Mouse (Mus musculus): ENCODE results near the gene Gipc3. TPM values are rescaled to one million over a fixed set of nuclear protein-coding genes. Genes with fewer than 3 reads are reported as not detected.

Gene Gipc3
- polyA plus RNA-seq, 3 experiments from 2014 or later: 0.12 TPM; not detected in 2

DNA sequence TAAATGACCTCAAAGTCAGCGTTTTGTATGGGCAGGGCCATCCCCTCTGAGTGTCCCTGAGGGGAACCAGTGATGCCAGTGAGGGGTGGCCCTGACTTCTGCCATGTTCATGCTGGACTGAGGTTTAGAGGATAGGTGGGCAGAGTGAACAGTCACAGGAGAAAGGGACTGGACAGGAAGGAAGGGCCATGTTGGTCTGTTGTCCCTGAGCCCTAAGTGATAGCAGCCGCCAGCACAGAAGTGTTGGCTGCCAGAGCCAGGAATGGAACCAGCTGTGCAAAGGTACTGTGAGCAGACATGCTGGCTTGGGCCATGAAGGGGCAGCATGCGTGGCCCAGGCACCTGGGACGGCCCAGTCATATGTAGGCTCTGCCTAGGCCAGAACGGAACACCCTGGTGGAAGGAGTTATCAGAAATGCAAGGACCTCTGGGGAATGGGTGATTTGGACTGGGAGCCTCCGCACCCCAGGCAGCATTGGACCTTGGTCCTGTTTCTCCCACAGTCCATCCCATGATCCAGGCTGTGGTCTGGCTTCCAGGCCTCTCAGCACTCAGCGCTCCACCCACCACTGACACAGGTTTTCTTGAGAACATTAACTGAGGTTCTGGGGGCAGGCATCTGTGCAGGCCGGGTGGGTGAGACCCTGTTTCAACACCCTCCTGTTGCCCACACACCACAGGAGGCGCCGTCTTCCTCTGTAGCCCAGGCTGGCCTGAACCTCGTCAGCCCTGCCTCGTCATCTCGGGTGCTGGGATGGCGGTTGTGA lies 43.3 kb downstream of the Gipc3 start:
- ATAC-seq: no peak

DNA sequence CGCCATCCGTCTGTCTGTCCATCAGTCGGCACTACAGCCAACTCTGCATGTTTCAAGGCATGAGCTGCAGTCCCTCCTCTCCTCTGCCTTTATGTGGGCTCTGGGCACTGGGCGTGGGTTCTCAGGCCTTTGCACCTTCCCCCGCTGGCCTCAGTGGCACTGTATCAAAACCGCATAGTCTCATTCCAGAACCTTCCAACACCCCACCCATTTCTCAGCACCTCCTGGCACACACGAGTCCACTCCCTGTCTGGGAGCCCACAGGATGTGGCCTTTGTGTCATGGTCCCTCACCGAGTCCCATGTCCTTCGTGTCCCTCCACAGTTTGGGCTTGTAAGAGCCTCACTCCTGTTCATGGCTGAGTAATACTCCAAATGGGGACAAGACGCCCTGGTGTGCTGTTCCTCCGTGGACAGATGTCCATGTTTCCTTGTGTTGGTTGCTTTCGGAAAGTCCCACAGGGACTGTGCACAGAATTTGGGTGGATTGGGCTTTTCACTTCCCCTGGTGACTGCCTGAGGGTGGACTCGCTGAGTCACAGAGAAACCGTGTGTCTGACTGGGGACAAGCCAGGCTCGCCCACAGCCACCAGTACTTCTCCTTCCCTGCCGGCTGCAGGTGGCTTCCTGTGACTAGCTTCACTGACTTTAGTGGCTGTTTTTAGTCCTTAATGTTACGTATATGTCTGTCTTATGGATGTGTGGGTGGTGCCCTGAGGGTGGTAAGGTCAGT lies 44.5 kb downstream of the Gipc3 start:
- ATAC-seq: peak; percentile 58

DNA sequence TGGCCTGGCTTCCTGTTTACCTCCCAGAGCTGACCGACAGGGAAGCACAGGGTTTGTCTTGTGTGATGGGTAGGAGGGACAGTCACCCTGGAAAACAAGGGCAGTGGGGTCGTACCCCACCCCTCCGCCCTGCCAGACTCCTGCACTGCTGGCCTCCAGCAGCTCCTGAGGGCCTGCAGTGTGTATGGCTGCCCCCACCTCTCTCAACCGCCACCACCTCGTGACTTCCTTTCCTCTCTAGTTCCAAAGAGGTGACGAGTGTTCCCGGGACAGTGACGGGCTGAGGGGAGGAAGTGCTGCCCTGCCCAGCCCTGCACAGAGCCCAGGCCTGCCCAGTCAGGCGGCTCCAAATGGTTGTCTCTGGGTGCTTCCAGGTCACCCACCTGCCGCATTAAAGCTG lies 45.2 kb downstream of the Gipc3 start:
- ATAC-seq: peak; percentile 70

DNA sequence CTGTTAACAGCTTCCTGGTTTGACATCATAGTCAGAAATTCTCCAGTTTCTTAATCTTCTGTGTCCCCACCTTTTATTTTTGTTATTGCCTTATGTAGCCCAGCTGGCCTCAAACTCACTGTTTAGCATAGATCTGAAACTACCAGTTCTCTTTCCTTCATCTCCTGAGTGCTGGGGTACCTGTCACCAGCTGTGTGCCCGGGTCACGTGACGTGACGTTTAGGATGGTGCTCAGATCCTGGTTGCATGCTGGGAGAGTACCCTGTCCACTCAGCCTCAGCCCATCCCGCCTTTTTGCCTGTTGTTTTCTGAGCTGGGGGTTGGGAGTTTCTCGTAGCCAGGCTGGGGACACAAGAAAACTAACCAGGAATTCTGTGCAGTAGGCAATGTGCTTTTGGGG lies 45.8 kb downstream of the Gipc3 start:
- ATAC-seq: no peak

DNA sequence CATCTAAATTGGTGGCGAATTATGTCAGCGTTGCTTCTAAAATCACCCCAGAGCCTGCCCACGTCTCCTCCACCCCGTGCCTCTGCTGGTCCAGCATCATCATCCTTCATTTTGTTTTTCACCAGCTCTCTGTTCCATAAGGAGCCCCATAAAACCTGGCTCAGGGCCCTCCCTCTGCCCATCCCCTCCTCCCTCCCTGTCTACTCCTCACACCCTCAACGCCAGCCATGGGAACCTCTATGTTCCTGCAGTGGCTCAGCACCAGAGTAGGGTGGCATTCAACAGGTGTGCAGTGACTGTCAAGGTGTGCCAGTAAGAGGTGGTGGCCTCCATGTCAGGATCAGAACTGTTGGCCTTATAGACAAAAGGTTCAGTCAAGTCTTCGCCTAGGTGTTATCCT lies 47.9 kb downstream of the Gipc3 start:
- no peak for ATAC-seq

DNA sequence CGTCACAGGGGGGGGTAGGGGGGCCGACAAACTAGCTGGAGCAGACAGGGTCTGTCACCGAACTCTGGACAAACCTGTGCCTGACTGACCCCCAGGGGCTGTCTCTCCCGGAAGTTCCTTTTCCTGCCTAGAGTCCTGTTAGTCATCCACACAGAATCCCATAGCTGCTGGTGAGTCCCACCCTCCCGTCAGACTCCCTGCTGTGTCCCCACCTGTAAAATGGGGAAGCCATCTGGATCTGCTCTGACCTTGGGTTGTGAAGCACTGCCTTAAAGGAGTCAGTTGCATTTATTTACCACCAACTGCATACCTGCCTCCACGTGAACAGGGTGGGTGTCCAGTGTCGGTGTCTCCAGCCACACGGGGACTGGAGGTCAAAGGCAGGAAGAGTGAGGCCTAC lies 48.6 kb downstream of the Gipc3 start:
- no peak for ATAC-seq

DNA sequence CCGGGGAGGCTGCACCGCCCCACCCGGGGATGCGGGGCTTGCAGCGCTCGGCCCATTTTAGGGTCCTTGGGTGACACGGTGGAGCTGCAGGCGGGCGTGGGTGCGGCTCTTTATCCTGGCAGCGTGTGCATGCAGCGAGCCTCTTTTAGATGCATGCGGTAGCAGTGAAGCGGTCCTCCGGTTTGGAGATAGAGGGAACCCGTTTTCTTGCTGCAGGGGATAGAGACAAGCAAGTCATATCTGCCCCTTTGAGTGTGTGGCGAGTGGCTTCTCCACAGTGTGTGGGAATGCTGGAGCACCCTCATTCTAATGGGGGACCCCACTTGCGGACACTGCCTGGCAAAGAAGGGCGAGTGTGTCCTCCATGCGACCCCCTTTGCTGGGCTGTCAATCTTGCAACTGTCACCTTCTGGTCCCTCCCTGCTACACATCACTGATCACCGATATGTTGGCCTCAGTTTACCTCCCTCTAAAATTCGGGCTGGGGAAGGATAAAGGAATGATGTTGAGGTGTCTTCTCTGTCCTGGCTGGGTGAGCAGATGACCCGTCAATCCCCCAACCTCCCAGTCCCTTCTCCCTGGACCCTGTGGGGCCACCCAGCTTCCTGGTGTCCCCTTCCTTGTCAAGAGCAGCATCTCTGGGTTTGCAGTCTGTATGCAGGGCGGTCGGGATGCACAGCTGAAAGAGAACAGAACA lies 49.6 kb downstream of the Gipc3 start:
- no peak for ATAC-seq

DNA sequence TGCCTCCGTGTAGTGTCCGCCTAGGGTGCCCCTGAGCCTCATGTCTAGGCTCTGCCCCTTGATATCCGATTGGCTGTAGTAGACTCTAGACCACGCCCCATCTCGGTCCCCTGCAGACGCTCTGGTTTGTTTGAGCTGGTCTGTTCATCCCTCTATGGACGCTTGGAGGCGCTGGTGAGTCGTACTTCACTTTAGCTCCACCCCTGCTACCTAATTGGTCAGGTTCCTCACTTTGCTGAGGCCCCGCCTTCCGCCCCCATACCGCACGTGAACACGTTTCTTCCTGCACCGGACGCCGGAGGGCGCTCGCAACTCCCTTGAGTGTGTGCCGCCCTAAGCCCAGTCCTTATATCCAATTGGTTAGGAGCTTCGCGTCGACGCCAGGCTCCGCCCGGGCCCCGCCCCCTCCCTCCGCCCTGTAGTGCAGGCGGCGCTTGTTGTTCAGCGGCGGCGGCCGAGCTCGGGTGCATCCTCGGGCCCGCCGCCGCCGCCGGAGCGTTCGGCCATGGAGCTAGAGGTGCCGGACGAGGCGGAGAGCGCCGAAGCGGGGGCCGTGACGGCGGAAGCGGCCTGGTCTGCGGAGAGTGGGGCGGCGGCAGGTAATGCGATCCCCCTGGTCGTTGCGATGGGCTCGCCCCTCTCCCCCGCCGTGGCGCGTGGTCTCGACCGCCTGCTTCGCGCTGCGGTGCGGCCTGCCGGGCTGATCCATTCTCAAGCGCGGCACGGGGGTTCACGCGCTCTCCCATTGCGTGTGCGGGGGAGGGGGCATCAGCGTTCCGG lies 50.3 kb downstream of the Gipc3 start, which contains the start of gene Pip5k1c:
Gene Pip5k1c (plus strand): TSS at position 410 of the 780 bp plus-strand sequence.
- peak; percentile 92 for ATAC-seq

DNA sequence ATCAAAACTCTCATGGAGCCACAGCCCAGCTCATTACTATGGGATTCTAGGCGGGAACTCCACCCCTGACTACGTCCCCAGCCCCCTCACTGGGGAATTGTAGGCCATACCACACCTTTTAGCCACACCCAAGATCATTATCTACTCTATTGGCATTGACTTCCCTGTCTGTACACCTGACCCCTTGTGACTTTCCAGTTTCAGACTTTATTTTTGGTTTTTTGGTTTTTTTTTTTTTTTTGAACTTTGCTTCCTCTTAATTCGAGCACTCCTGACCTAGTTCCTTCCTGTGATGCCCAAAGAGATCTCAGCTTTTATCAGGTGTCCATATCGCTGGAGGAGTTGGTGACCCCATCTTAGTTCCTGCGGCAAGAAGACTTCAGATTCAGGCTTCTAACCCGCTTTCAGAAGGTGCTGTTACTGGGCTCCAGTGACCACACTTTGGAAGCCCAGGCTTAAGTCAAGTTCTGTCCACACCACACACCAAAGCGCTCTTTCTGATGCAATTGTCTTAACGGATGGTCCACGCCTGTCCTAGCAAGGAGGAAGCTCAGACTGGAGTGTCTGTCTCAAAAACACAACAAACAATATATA lies 51.5 kb downstream of the Gipc3 start, which contains the start of gene Tjp3:
Gene Tjp3 (minus strand): TSS at position 71 of the 594 bp plus-strand sequence.
- ATAC-seq: no peak

DNA sequence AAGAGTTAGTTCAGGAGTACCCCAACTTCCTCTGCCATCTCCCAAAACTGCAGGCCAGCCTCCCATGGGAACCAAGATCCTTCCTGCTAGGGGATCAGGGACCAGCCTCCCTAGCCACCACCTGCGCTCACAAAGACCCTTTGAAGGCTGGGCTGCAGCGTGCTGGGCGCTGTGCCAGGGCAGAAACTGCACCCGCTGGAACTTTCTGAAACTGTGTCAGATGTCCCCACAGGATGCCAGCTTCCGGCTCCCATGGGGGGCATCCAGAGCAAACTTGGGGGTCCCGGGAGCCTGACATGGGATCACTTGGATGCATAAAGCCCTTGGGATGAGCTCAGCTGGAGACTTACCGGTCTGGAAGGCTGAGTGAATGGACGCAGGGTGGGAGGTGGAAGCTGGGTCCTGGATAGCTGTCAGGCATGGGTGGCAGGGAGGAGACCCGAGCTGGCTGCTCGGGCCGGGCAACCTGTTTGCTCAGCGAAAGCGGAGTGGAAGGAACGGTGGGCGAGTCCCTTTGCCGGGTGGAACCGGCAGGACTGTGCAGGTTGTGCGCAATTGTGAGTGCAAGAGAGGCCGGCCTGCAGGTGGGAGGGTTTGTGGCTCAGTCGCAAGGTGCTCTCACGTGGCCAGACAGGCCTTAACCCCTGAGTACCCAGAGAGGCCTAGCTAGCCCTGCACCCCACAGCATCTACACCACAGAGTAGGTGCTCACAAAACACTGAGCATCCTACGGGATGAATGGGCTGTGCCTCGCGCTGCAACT lies 52.2 kb downstream of the Gipc3 start:
- no peak for ATAC-seq

DNA sequence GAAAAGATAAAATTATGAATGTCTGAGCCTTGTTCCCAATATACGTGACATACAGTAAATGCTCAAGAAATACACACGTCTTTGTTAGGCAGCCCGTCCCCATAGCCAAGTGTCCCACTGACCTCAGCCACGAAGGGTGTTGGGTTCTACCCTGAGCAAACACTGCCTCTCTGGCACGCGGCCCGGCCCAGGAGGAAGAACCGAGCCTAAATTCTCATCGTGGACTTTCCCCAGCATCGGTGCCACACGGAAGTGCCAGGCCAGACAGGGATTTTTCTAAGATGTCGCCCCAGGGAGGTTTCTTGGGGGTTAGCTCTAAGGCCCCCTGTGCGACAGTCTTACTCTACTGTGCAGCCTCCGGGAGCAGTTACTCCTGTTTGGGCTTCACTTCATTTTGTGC lies 53.3 kb downstream of the Gipc3 start:
- ATAC-seq: no peak

DNA sequence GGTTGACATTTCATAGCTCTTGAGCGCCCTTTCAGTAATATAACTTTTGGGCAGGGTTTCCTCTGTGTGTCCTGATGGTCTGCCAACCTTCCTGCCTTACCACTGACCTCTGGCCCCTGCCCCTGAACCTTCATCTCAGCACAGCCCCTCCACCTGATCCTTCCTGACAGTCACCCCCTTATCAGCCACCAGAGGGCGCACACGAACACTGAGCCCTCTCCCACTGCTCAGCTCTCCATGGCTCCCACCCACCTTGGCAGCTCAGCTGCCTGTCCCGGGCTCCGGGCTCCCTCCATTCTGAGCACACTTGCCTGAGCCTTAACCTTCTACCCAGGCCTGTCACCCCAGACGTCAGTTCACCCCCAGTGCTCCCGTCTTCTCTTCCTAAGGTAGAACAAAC lies 53.8 kb downstream of the Gipc3 start:
- ATAC-seq: no peak

DNA sequence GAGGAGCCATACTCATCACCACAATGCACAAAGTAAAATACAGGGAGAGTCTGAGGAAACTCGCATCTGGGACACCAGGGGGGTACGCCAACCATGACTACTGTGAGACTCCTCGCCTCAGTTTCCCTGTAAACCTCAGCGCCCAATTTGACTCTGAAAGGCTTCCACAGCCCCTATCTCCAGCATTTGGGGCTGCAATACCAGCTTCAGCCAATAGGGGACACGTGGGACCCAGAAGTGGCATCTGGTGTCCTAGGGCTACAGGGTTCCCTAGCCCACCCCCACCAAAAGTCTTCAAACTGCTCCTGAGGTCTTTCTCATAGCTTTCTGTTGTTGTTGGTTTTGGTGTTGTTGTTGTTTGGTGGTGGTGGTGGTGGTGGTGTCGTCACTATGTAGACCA lies 54.5 kb downstream of the Gipc3 start:
- no peak for ATAC-seq

DNA sequence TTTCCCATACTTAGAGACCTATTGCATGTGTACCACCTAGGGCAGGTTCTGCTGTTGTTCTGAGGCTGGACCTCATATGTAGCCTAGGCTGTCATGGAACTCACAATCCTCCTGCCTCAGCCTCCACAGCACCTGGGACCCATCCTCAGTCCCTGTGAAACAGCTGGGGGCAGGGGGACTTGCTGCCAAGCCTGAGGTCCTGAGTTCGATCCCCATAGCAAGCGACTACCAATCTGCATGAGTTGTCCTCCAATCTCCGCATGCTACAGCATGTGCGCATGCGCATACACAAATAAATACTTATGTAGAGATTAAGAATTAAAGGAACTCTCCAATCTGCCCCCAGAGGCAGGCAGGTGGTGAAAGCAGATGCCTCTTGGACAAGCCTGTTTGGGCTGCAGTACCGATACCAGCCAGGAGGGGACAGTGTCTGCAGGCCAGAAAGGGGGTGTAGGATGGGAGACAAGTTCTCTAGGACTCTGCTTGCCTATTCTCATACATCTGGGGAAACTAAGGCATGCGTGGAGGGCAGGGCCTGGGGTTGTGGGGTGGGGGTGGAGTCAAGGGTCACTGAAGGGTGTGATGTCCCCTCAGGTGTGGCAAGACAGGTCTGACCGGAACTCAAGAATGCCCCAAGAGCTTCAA lies 55.4 kb downstream of the Gipc3 start:
- no peak for ATAC-seq

DNA sequence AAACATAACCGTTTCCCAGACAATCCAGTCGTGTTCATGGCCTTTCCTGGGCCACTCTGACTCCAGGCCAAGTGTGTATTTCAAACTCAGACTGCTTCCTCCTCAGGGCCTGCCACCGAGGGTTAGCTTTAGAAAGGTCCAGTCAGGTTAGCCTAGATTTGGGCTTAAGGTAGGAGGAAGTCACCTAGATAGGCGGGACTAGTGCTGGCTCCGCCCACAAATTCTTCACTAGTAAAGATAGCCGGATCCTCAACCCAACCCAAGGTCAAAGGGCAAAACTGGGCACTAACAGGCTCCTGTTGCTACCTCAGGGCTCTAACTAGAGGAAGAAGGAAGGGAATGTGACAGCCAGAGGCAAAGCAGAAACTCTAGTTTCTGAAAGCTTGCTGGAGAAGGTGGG lies 56.5 kb downstream of the Gipc3 start:
- ATAC-seq: no peak

DNA sequence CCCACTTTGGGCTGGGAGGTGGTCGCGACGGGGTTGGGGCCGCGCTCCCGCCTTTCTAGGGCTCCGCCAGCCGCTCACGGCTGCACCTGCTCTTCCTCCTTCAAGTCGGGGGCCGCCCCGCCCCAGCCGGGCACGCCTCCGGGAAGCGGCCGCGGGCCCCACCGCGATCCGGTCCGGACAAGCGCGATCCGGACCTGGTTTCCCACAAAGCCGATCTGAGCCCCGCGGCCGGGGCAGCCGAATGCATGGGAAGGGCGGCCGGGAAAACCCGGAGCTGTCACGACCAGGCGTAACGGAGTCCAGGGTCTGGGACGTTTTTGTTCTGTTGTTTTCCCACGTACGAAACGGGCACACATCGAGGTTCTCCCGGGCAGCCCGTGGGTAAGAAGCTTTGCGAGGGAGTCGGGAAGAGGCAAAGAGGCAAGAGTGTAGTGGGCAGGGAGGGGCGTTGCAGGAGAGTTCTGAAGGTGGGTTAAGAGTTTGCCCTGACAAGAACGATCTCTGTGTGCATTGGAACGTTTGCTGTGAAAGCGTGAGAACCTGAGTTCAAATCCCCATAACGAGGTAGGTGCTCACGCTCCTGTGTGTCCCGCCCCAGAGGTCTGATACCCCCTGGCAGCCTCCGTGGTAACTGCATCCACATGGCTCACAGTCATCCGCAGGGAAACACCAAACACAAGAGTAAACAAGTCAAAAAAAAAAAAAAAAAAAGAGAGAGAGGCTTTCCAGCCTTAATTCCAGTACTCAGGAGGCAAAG lies 57.2 kb downstream of the Gipc3 start:
- ATAC-seq: peak; percentile 93
